Mouse (Mus musculus): ENCODE measurements around the gene Mindy2. TPM values are rescaled to one million over a fixed set of nuclear protein-coding genes. Genes with fewer than 3 reads are reported as not detected.
"Not testable (repeated sequence)": the region's sequence is repeated elsewhere in the genome, so short reads cannot be mapped to it uniquely, and the experiment has no call there.

The Mindy2 gene
- total and polyA plus RNA-seq, 2 experiments from 2014 or later: 16.5 to 37.3 TPM

- ATAC-seq: no peak
- no peak overlapping the region for H3K4me3 ChIP-seq (ENCODE audit: low read depth, low read length)
- H3K36me3 ChIP-seq (ENCODE audit: insufficient read depth): 0 out of 2 replicates have a peak, but pooled peaks cover 8% of the 10 kb centered on the region
- H3K27me3 ChIP-seq (ENCODE audit: insufficient read depth, low read length): no peaks in the 10 kb centered on the region
- H3K4me2 ChIP-seq (ENCODE audit: low read depth): no peak overlapping the region
- DNase-seq: no peak
- H3K27ac ChIP-seq (ENCODE audit: low read depth, low read length): no peak overlapping the region
- H3K9me3 ChIP-seq (ENCODE audit: low read length): no peaks in the 10 kb centered on the region
- no peaks in the 10 kb centered on the region for H3K4me1 ChIP-seq (ENCODE audit: insufficient read depth)
- no peak overlapping the region for H3K9ac ChIP-seq
- no peak for TF ChIP-seq CTCF (IDR thresholded peaks at IDR 0.05; ENCODE audit: low read depth)
Measured at GRCm38 (mm10) chr9:70555431-70555830, 101.5 kb downstream of the Mindy2 start.

- not testable (repeated sequence) for ATAC-seq; H3K4me2 ChIP-seq (ENCODE audit: low read depth); H3K9me3 ChIP-seq (ENCODE audit: low read length); DNase-seq; H3K27me3 ChIP-seq (ENCODE audit: insufficient read depth, low read length); H3K27ac ChIP-seq (ENCODE audit: low read depth, low read length); H3K4me1 ChIP-seq (ENCODE audit: insufficient read depth); H3K4me3 ChIP-seq (ENCODE audit: low read depth, low read length); H3K9ac ChIP-seq
- WGBS: 96% methylated on average over 2 of the region's 2 CpGs
- peaks cover 12% of the 10 kb centered on the region for H3K36me3 ChIP-seq (ENCODE audit: insufficient read depth)
Measured at GRCm38 (mm10) chr9:70552233-70552632, 104.7 kb downstream of the Mindy2 start.

- WGBS: 98% methylated on average over 1 of the region's 1 CpGs
- H3K4me2 ChIP-seq (ENCODE audit: low read depth): no peak overlapping the region
- peaks cover 12% of the 10 kb centered on the region for H3K36me3 ChIP-seq (ENCODE audit: insufficient read depth)
- no peaks in the 10 kb centered on the region for H3K27me3 ChIP-seq (ENCODE audit: insufficient read depth, low read length)
- H3K9me3 ChIP-seq (ENCODE audit: low read length): no peaks in the 10 kb centered on the region
- no peaks in the 10 kb centered on the region for H3K4me1 ChIP-seq (ENCODE audit: insufficient read depth)
- H3K27ac ChIP-seq (ENCODE audit: low read depth, low read length): no peak overlapping the region
- H3K4me3 ChIP-seq (ENCODE audit: low read depth, low read length): no peak overlapping the region
- DNase-seq: no peak
- no peak for ATAC-seq
- no peak overlapping the region for H3K9ac ChIP-seq
- no peak for TF ChIP-seq CTCF (IDR thresholded peaks at IDR 0.05; ENCODE audit: low read depth)
Measured at GRCm38 (mm10) chr9:70551524-70551923, 105.5 kb downstream of the Mindy2 start.

Other genes with a start within 250 kb of the Mindy2 start
- gene Ccnb2, start 235.6 kb downstream of the Mindy2 start, total RNA-seq (2014; rRNA removed): 6.0 and 9.9 TPM in 2 replicates
- gene Ccnb2, start 235.6 kb downstream of the Mindy2 start, polyA plus RNA-seq (2015; fragmentation: Nextera tagmentation; extraction: Ambion mirVana): 17.8 and 17.9 TPM in 2 replicates
- 29.4 and 40.5 TPM in 2 replicates for gene Rnf111, start 153.4 kb downstream of the Mindy2 start, total RNA-seq (2014; rRNA removed)
- 12.4 and 18.7 TPM in 2 replicates for gene Rnf111, start 153.4 kb downstream of the Mindy2 start, polyA plus RNA-seq (2015; fragmentation: Nextera tagmentation; extraction: Ambion mirVana)
- gene Sltm, start 114.4 kb downstream of the Mindy2 start, total RNA-seq (2014; rRNA removed): 43.2 and 51.1 TPM in 2 replicates
- gene Sltm, start 114.4 kb downstream of the Mindy2 start, polyA plus RNA-seq (2015; fragmentation: Nextera tagmentation; extraction: Ambion mirVana): 38.1 and 43.9 TPM in 2 replicates
- 1.4 TPM in 2 replicates for gene Gm10642, start 923 bp downstream of the Mindy2 start, total RNA-seq (2014; rRNA removed)
- gene Gm10642, start 923 bp downstream of the Mindy2 start, polyA plus RNA-seq (2015; fragmentation: Nextera tagmentation; extraction: Ambion mirVana): 1.4 and 1.5 TPM in 2 replicates
- 19.1 and 21.8 TPM in 2 replicates for gene Adam10, start 21.8 kb upstream of the Mindy2 start, total RNA-seq (2014; rRNA removed)
- 38.1 and 47.1 TPM in 2 replicates for gene Adam10, start 21.8 kb upstream of the Mindy2 start, polyA plus RNA-seq (2015; fragmentation: Nextera tagmentation; extraction: Ambion mirVana)